Mouse (Mus musculus): ENCODE results near the gene Sfrp2.

DNA sequence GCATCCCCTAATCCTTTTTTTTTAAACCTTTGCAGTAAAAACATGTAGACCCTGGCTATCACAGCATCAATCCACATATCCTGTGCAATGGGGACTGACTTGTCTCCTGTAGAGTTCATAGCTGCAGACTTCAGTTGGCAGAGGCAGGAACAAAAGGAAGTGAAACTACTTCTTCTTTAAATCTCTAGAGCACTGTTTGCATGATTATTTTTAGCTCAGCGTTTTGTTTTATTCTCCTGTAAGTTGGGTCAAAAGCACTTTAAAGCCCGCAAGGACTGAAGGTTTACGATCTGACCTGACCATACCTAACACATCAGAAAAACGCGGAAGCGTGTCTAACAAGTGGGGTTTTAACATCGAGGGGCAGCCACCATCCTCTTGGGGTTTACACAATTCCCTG lies 45.9 kb downstream of the Sfrp2 start:
- TF ChIP-seq POLR2A (IDR thresholded peaks at IDR 0.05; ENCODE audit: borderline replicate concordance, control insufficient read depth, low read depth, low read length) (no peak), CTCF (IDR thresholded peaks at IDR 0.05; ENCODE audit: control insufficient read depth, insufficient read depth, low read length) (no peak)

Measured in bone marrow, adult 2 months (tissue).